Mouse (Mus musculus) spleen, adult 2 months (tissue): ENCODE measurements around the gene Hus1. TPM values are rescaled to one million over a fixed set of nuclear protein-coding genes. Genes with fewer than 3 reads are reported as not detected.

Experiments used
- DNase-seq, 2 experiments: peaks; one replicate each; pipeline versions ENCODE4 v3.0.0 to v3.0.0-alpha.2; 2012 to 2021; ENCODE audit warnings: low spot score in 2 of 2, low read depth in 1 of 2
- H3K27ac ChIP-seq: fragments of 200-500 bp; 2 replicates; pipeline ENCODE4 v1.5.1; 2012; ENCODE audit warnings: low read length, inconsistent platforms; ENCODE audit not compliant: insufficient read depth
- H3K27me3 ChIP-seq: fragments of 200-500 bp; 2 replicates; pipeline ENCODE4 v1.6.1; 2012; ENCODE audit warnings: mild to moderate bottlenecking, moderate library complexity, low read length, inconsistent platforms; ENCODE audit not compliant: control insufficient read depth, insufficient read depth
- H3K36me3 ChIP-seq: fragments of 200-500 bp; 2 replicates; pipeline ENCODE4 v1.6.1; 2012; ENCODE audit warnings: mild to moderate bottlenecking, low read length, inconsistent platforms; ENCODE audit not compliant: control insufficient read depth, insufficient read depth
- H3K4me1 ChIP-seq: fragments of 200-500 bp; 2 replicates; pipeline ENCODE4 v1.6.1; 2011; ENCODE audit warnings: inconsistent platforms; ENCODE audit not compliant: control insufficient read depth, insufficient read depth, insufficient read length
- H3K4me3 ChIP-seq: fragments of 200-500 bp; 2 replicates; pipeline ENCODE4 v1.5.1; 2011; ENCODE audit warnings: mild to moderate bottlenecking, inconsistent platforms; ENCODE audit not compliant: insufficient read depth, insufficient read length; ENCODE audit errors: extremely low read depth
- CTCF ChIP-seq: fragments of 200-500 bp; IDR thresholded peaks from 2 replicates; pipeline ENCODE4 v1.5.1; 2011; ENCODE audit warnings: mild to moderate bottlenecking, inconsistent platforms; ENCODE audit not compliant: insufficient read depth, insufficient read length, insufficient replicate concordance; ENCODE audit errors: extremely low read depth
- POLR2A ChIP-seq: fragments of 200-500 bp; IDR thresholded peaks from 2 replicates; pipeline ENCODE4 v1.6.1; 2011; ENCODE audit warnings: low read depth, low read length, inconsistent platforms
- WGBS: fragments of 180-500 bp; shearing (Covaris S2); methylation state at CpG from one replicate; pipeline ENCODE4 v1.1.7; 2018; 5-methylcytosine and 5-hydroxymethylcytosine counted together
- polyA plus RNA-seq: library from polyadenylated mRNA; depleted of rRNA; stranded (reverse); fragments of >200 nt; gene quantifications from 2 replicates; pipeline ENCODE4 v1.2.3, GENCODE M21; 2012; rRNA removed

Hus1 gene
- 6.0 and 6.1 TPM in 2 replicates for polyA plus RNA-seq

GRCm38 (mm10) chr11:9010853-9011339, at the start of gene Hus1:
Gene Hus1, minus strand, starts transcription at chr11:9011191.
- TF ChIP-seq CTCF: no peak
- TF ChIP-seq POLR2A: peak; percentile 38
- H3K4me1 ChIP-seq: no peaks in the 10 kb centered on the region
- under 1% methylated on average over 43 of the region's 43 CpGs for WGBS
- peaks cover 3% of the 10 kb centered on the region for H3K36me3 ChIP-seq
- H3K27ac ChIP-seq: peak within 1 kb of the TSS; percentile 74
- DNase-seq: peak; percentile 49 to 78
- peak within 1 kb of the TSS; percentile 95 for H3K4me3 ChIP-seq
- H3K27me3 ChIP-seq: no peaks in the 10 kb centered on the region

- no peaks in the 10 kb centered on the region for H3K27me3 ChIP-seq
- H3K36me3 ChIP-seq: no peaks in the 10 kb centered on the region
- WGBS: 25% methylated on average over 5 of the region's 5 CpGs
- no peak for DNase-seq
- H3K4me1 ChIP-seq: no peaks in the 10 kb centered on the region
- no peak overlapping the region for H3K4me3 ChIP-seq
- H3K27ac ChIP-seq: no peak overlapping the region
- TF ChIP-seq POLR2A: no peak
- no peak for TF ChIP-seq CTCF
These were observed 49.5 kb upstream of the Hus1 start for GRCm38 (mm10) chr11:9060484-9060883.

- DNase-seq: no peak
- TF ChIP-seq POLR2A (no peak), CTCF (no peak)
- H3K4me1 ChIP-seq: no peaks in the 10 kb centered on the region
- no peak overlapping the region for H3K27ac ChIP-seq
- WGBS: 4% methylated on average over 1 of the region's 1 CpGs
- no peak overlapping the region for H3K4me3 ChIP-seq
- no peaks in the 10 kb centered on the region for H3K36me3 ChIP-seq
- H3K27me3 ChIP-seq: no peaks in the 10 kb centered on the region
These were observed 49.0 kb upstream of the Hus1 start for GRCm38 (mm10) chr11:9060029-9060428.

GRCm38 (mm10) chr11:9057711-9058110, 46.7 kb upstream of the Hus1 start:
- Histone ChIP-seq H3K36me3 (no peaks in the 10 kb centered on the region), H3K4me1 (no peaks in the 10 kb centered on the region), H3K27me3 (no peaks in the 10 kb centered on the region), H3K27ac (no peak overlapping the region), H3K4me3 (no peak overlapping the region)
- no peak for TF ChIP-seq CTCF
- no peak for TF ChIP-seq POLR2A
- DNase-seq: no peak
- 93% methylated on average over 4 of the region's 4 CpGs for WGBS

GRCm38 (mm10) chr11:9056937-9057336, 45.9 kb upstream of the Hus1 start:
- WGBS: 48% methylated on average over 2 of the region's 2 CpGs
- Histone ChIP-seq H3K4me1 (no peaks in the 10 kb centered on the region), H3K27ac (no peak overlapping the region), H3K27me3 (no peaks in the 10 kb centered on the region), H3K4me3 (no peak overlapping the region), H3K36me3 (no peaks in the 10 kb centered on the region)
- no peak for TF ChIP-seq POLR2A
- TF ChIP-seq CTCF: no peak
- no peak for DNase-seq

GRCm38 (mm10) chr11:9051895-9052294, 40.9 kb upstream of the Hus1 start:
- no peak for DNase-seq
- Histone ChIP-seq H3K36me3 (no peaks in the 10 kb centered on the region), H3K27me3 (no peaks in the 10 kb centered on the region), H3K27ac (no peak overlapping the region), H3K4me1 (no peaks in the 10 kb centered on the region), H3K4me3 (no peak overlapping the region)
- no peak for TF ChIP-seq POLR2A
- no peak for TF ChIP-seq CTCF
- WGBS: 65% methylated on average over 2 of the region's 2 CpGs

GRCm38 (mm10) chr11:9050241-9050640, 39.2 kb upstream of the Hus1 start:
- Histone ChIP-seq H3K27ac (no peak overlapping the region), H3K4me3 (no peak overlapping the region), H3K4me1 (no peaks in the 10 kb centered on the region), H3K36me3 (no peaks in the 10 kb centered on the region), H3K27me3 (no peaks in the 10 kb centered on the region)
- WGBS: 90% methylated on average over 4 of the region's 4 CpGs
- TF ChIP-seq CTCF (no peak), POLR2A (no peak)
- no peak for DNase-seq
